Mouse (Mus musculus): ENCODE measurements at regions not wholly inside any gene's neighbourhood (a gene's known extent, or its start where the extent isn't known, plus 50 kb on each side); places are given as distances from the start of the nearest gene placed in this dataset.

GRCm38 (mm10) chr6:108971415-108972089 lies 143.1 kb downstream of the Edem1 start:
- H3K27ac ChIP-seq (ENCODE audit: low read depth, low read length), result no peak overlapping the region
- WGBS, result 75% methylated on average over 4 of the region's 4 CpGs
- DNase-seq (ENCODE audit: low spot score) (no peak), ATAC-seq (ENCODE audit: low FRiP score) (no peak)
- no peak overlapping the region for H3K9ac ChIP-seq (replicated peaks; ENCODE audit: low read length, poor library complexity, severe bottlenecking)
- no peaks in the 10 kb centered on the region for H3K9me3 ChIP-seq (ENCODE audit: low read length)
- no peak overlapping the region for H3K4me3 ChIP-seq (ENCODE audit: low read depth, low read length)
- H3K4me1 ChIP-seq (ENCODE audit: insufficient read depth, low read length), result no peaks in the 10 kb centered on the region
- no peak overlapping the region for H3K4me2 ChIP-seq (ENCODE audit: low read depth, low read length, poor library complexity, severe bottlenecking)
- H3K27me3 ChIP-seq (ENCODE audit: insufficient read depth, low read length), result no peaks in the 10 kb centered on the region
- TF ChIP-seq CTCF (IDR thresholded peaks at IDR 0.05), result no peak
- H3K36me3 ChIP-seq (ENCODE audit: insufficient read depth, low read length), result no peaks in the 10 kb centered on the region

- H3K27me3 ChIP-seq (ENCODE audit: insufficient read depth, low read length), result no peaks in the 10 kb centered on the region
- H3K27ac ChIP-seq (ENCODE audit: low read depth, low read length), result no peak overlapping the region
- 87% methylated on average over 2 of the region's 2 CpGs for WGBS
- H3K4me2 ChIP-seq (ENCODE audit: low read depth, low read length, poor library complexity, severe bottlenecking), result no peak overlapping the region
- no peaks in the 10 kb centered on the region for H3K9me3 ChIP-seq (ENCODE audit: low read length)
- no peak overlapping the region for H3K4me3 ChIP-seq (ENCODE audit: low read depth, low read length)
- DNase-seq (ENCODE audit: low spot score), result no peak
- no peak for ATAC-seq (ENCODE audit: low FRiP score)
- H3K36me3 ChIP-seq (ENCODE audit: insufficient read depth, low read length), result no peaks in the 10 kb centered on the region
- H3K9ac ChIP-seq (replicated peaks; ENCODE audit: low read length, poor library complexity, severe bottlenecking), result no peak overlapping the region
- peak; percentile 33 for TF ChIP-seq CTCF (IDR thresholded peaks at IDR 0.05)
- H3K4me1 ChIP-seq (ENCODE audit: insufficient read depth, low read length), result no peaks in the 10 kb centered on the region
Observed at GRCm38 (mm10) chr6:108973701-108974100, 145.3 kb downstream of the Edem1 start.

GRCm38 (mm10) chr6:108989506-108989905 lies 161.1 kb downstream of the Edem1 start:
- Histone ChIP-seq H3K9me3 (ENCODE audit: low read length) (no peaks in the 10 kb centered on the region), H3K36me3 (ENCODE audit: insufficient read depth, low read length) (no peaks in the 10 kb centered on the region), H3K27me3 (ENCODE audit: insufficient read depth, low read length) (no peaks in the 10 kb centered on the region), H3K4me2 (ENCODE audit: low read depth, low read length, poor library complexity, severe bottlenecking) (no peak overlapping the region), H3K9ac (replicated peaks; ENCODE audit: low read length, poor library complexity, severe bottlenecking) (no peak overlapping the region), H3K27ac (ENCODE audit: low read depth, low read length) (no peak overlapping the region), H3K4me3 (ENCODE audit: low read depth, low read length) (no peak overlapping the region), H3K4me1 (ENCODE audit: insufficient read depth, low read length) (0 out of 2 replicates have a peak, but pooled peaks cover 3% of the 10 kb centered on the region)
- TF ChIP-seq CTCF (IDR thresholded peaks at IDR 0.05), result no peak
- 92% methylated on average over 4 of the region's 4 CpGs for WGBS
- ATAC-seq (ENCODE audit: low FRiP score) (no peak), DNase-seq (ENCODE audit: low spot score) (no peak)

- no peak overlapping the region for H3K4me3 ChIP-seq (ENCODE audit: low read depth, low read length)
- DNase-seq (ENCODE audit: low spot score) (no peak), ATAC-seq (ENCODE audit: low FRiP score) (no peak)
- no peaks in the 10 kb centered on the region for H3K27me3 ChIP-seq (ENCODE audit: insufficient read depth, low read length)
- no peak overlapping the region for H3K4me2 ChIP-seq (ENCODE audit: low read depth, low read length, poor library complexity, severe bottlenecking)
- H3K36me3 ChIP-seq (ENCODE audit: insufficient read depth, low read length), result no peaks in the 10 kb centered on the region
- 0 out of 2 replicates have a peak, but pooled peaks cover 3% of the 10 kb centered on the region for H3K4me1 ChIP-seq (ENCODE audit: insufficient read depth, low read length)
- H3K27ac ChIP-seq (ENCODE audit: low read depth, low read length), result no peak overlapping the region
- no peak for TF ChIP-seq CTCF (IDR thresholded peaks at IDR 0.05)
- WGBS, result 34% methylated on average over 3 of the region's 3 CpGs
- H3K9ac ChIP-seq (replicated peaks; ENCODE audit: low read length, poor library complexity, severe bottlenecking), result no peak overlapping the region
- H3K9me3 ChIP-seq (ENCODE audit: low read length), result no peaks in the 10 kb centered on the region
Observed at GRCm38 (mm10) chr6:108993743-108994142, 165.3 kb downstream of the Edem1 start.

GRCm38 (mm10) chr6:109004443-109004842 lies 176.0 kb downstream of the Edem1 start:
- peak; percentile 31 for DNase-seq (ENCODE audit: low spot score)
- no peak for ATAC-seq (ENCODE audit: low FRiP score)

GRCm38 (mm10) chr6:109009364-109009763 lies 180.9 kb downstream of the Edem1 start:
- 67% methylated on average over 3 of the region's 3 CpGs for WGBS
- H3K27ac ChIP-seq (ENCODE audit: low read depth, low read length), result no peak overlapping the region
- H3K36me3 ChIP-seq (ENCODE audit: insufficient read depth, low read length), result no peaks in the 10 kb centered on the region
- H3K4me1 ChIP-seq (ENCODE audit: insufficient read depth, low read length), result no peaks in the 10 kb centered on the region
- H3K4me3 ChIP-seq (ENCODE audit: low read depth, low read length), result no peak overlapping the region
- H3K9ac ChIP-seq (replicated peaks; ENCODE audit: low read length, poor library complexity, severe bottlenecking), result no peak overlapping the region
- TF ChIP-seq CTCF (IDR thresholded peaks at IDR 0.05), result no peak
- DNase-seq (ENCODE audit: low spot score) (no peak), ATAC-seq (ENCODE audit: low FRiP score) (no peak)
- H3K27me3 ChIP-seq (ENCODE audit: insufficient read depth, low read length), result no peaks in the 10 kb centered on the region
- no peaks in the 10 kb centered on the region for H3K9me3 ChIP-seq (ENCODE audit: low read length)
- no peak overlapping the region for H3K4me2 ChIP-seq (ENCODE audit: low read depth, low read length, poor library complexity, severe bottlenecking)

More at GRCm38 (mm10) chr6:109004443-109004842, 176.0 kb downstream of the Edem1 start:
- H3K4me2 ChIP-seq (ENCODE audit: low read depth, low read length, poor library complexity, severe bottlenecking), result no peak overlapping the region
- no peaks in the 10 kb centered on the region for H3K36me3 ChIP-seq (ENCODE audit: insufficient read depth, low read length)
- H3K27me3 ChIP-seq (ENCODE audit: insufficient read depth, low read length), result no peaks in the 10 kb centered on the region
- TF ChIP-seq CTCF (IDR thresholded peaks at IDR 0.05), result no peak
- no peaks in the 10 kb centered on the region for H3K9me3 ChIP-seq (ENCODE audit: low read length)
- no peak overlapping the region for H3K9ac ChIP-seq (replicated peaks; ENCODE audit: low read length, poor library complexity, severe bottlenecking)
- no peaks in the 10 kb centered on the region for H3K4me1 ChIP-seq (ENCODE audit: insufficient read depth, low read length)
- no peak overlapping the region for H3K4me3 ChIP-seq (ENCODE audit: low read depth, low read length)
- 45% methylated on average over 2 of the region's 2 CpGs for WGBS
- H3K27ac ChIP-seq (ENCODE audit: low read depth, low read length), result peak overlapping the region; percentile 43; the same call in 1 of the 2 replicates
